Mouse (Mus musculus) mouse trophoblast stem cell (cell line): ENCODE data around the gene Golga5.

Experiments
- in situ Hi-C, 2 experiments: fragments of 300-500 bp; cut with MseI, MboI; formaldehyde crosslinking; loops; 2 replicates in 1 of 2; 3 replicates in 1 of 2; pipeline ENCODE4 v1.15.1; 2025

The Golga5 gene

GRCm38 (mm10) chr12:102468894-102469764 lies at the start of gene Golga5:
TSS of gene Golga5 (plus strand) at chr12:102469135.
- in situ Hi-C loops = no loop called here

GRCm38 (mm10) chr12:102419544-102419943 lies 49.4 kb upstream of the Golga5 start:
- in situ Hi-C loops = no loop called here

GRCm38 (mm10) chr12:102420168-102420890 lies 48.6 kb upstream of the Golga5 start:
- in situ Hi-C loops = no loop called here

- in situ Hi-C loops = no loop called here
These were observed 46.9 kb upstream of the Golga5 start for GRCm38 (mm10) chr12:102422065-102422464.

- in situ Hi-C loops = no loop called here
These were observed 46.2 kb upstream of the Golga5 start for GRCm38 (mm10) chr12:102422623-102423320.

GRCm38 (mm10) chr12:102423625-102424024 lies 45.3 kb upstream of the Golga5 start:
- in situ Hi-C loops = no loop called here

- in situ Hi-C loops = no loop called here
These were observed 44.5 kb upstream of the Golga5 start for GRCm38 (mm10) chr12:102424456-102424855.

- in situ Hi-C loops = no loop called here
These were observed 43.8 kb upstream of the Golga5 start for GRCm38 (mm10) chr12:102425048-102425578.

- in situ Hi-C loops = no loop called here
These were observed 42.6 kb upstream of the Golga5 start for GRCm38 (mm10) chr12:102426285-102426684.

- in situ Hi-C loops = no loop called here
These were observed 39.3 kb upstream of the Golga5 start for GRCm38 (mm10) chr12:102429656-102430055.

- in situ Hi-C loops = no loop called here
These were observed 38.7 kb upstream of the Golga5 start for GRCm38 (mm10) chr12:102430228-102430627.

- in situ Hi-C loops = no loop called here
These were observed 36.7 kb upstream of the Golga5 start for GRCm38 (mm10) chr12:102432238-102432637.

- in situ Hi-C loops = no loop called here
These were observed 34.8 kb upstream of the Golga5 start for GRCm38 (mm10) chr12:102434107-102434506.

- in situ Hi-C loops = no loop called here
These were observed 31.9 kb upstream of the Golga5 start for GRCm38 (mm10) chr12:102436939-102437526.

- in situ Hi-C loops = no loop called here
These were observed 31.0 kb upstream of the Golga5 start for GRCm38 (mm10) chr12:102437952-102438351.

GRCm38 (mm10) chr12:102438983-102439631 lies 29.8 kb upstream of the Golga5 start:
- in situ Hi-C loops = no loop called here

GRCm38 (mm10) chr12:102439632-102440023 lies 29.3 kb upstream of the Golga5 start, which contains the start of gene Lgmn:
TSS of gene Lgmn (minus strand) at chr12:102439813.
- in situ Hi-C loops = no loop called here

- in situ Hi-C loops = no loop called here
These were observed 28.4 kb upstream of the Golga5 start for GRCm38 (mm10) chr12:102440551-102440950.

- in situ Hi-C loops = no loop called here
These were observed 27.8 kb upstream of the Golga5 start for GRCm38 (mm10) chr12:102441141-102441540.

GRCm38 (mm10) chr12:102442639-102443038 lies 26.3 kb upstream of the Golga5 start:
- in situ Hi-C loops = no loop called here

GRCm38 (mm10) chr12:102443676-102444075 lies 25.3 kb upstream of the Golga5 start:
- in situ Hi-C loops = no loop called here
